Mouse (Mus musculus) embryonic facial prominence, embryonic 11.5 days (tissue): ENCODE data around the gene Dhdds. TPM values are rescaled to one million over a fixed set of nuclear protein-coding genes. Genes with fewer than 3 reads are reported as not detected.

ENCODE experiments used
- ATAC-seq: fragments of 200-750 bp; cut with Nextera tagmentation; replicated peaks from 2 replicates; pipeline ENCODE4 v1.8.0; 2017; ENCODE audit warnings: low read depth; ENCODE audit not compliant: insufficient number of reproducible peaks, low FRiP score, low TSS enrichment
- DNase-seq: peaks from one replicate; pipeline ENCODE4 v3.0.0-alpha.2; 2015; ENCODE audit warnings: low spot score
- H3K27ac ChIP-seq: fragments of 300-500 bp; sonication (generic); replicated peaks from 2 replicates; pipeline ENCODE4 v1.5.1; 2014; ENCODE audit warnings: mild to moderate bottlenecking, low read depth, low read length, control low read depth
- H3K27me3 ChIP-seq: fragments of 300-500 bp; sonication (generic); 2 replicates; pipeline ENCODE4 v1.6.1; 2014; ENCODE audit warnings: mild to moderate bottlenecking, low read length, moderate library complexity, mixed read lengths; ENCODE audit not compliant: control insufficient read depth, insufficient read depth
- H3K36me3 ChIP-seq: fragments of 300-500 bp; sonication (generic); replicated peaks from 2 replicates; pipeline ENCODE4 v1.6.1; 2014; ENCODE audit warnings: low read depth, mild to moderate bottlenecking, low read length, moderate library complexity, mixed read lengths; ENCODE audit not compliant: control insufficient read depth, insufficient read depth
- H3K4me1 ChIP-seq: fragments of 300-500 bp; sonication (generic); 2 replicates; pipeline ENCODE4 v1.6.1; 2014; ENCODE audit warnings: low read length, mixed read lengths; ENCODE audit not compliant: control insufficient read depth, insufficient read depth
- H3K4me2 ChIP-seq: fragments of 300-500 bp; sonication (generic); 2 replicates; pipeline ENCODE4 v1.6.1; 2014; ENCODE audit warnings: low read depth, mild to moderate bottlenecking, control low read depth, low read length, moderate library complexity
- H3K4me3 ChIP-seq: fragments of 300-500 bp; sonication (generic); 2 replicates; pipeline ENCODE4 v1.5.1; 2014; ENCODE audit warnings: low read depth, low read length, control low read depth
- H3K9ac ChIP-seq: fragments of 300-500 bp; sonication (generic); replicated peaks from 2 replicates; pipeline ENCODE4 v1.6.1; 2014; ENCODE audit warnings: mild to moderate bottlenecking, control low read depth, low read length
- H3K9me3 ChIP-seq: fragments of 300-500 bp; sonication (generic); replicated peaks from 2 replicates; pipeline ENCODE4 v1.6.1; 2016; ENCODE audit warnings: mild to moderate bottlenecking, low read length, inconsistent platforms, mixed read lengths; ENCODE audit not compliant: control insufficient read depth
- WGBS: fragments of 180-500 bp; shearing (Covaris S2); extraction: QIAGEN DNeasy Blood & Tissue Kit; methylation state at CpG from one replicate; pipeline ENCODE4 v1.1.7; 2014; 5-methylcytosine and 5-hydroxymethylcytosine counted together
- polyA plus RNA-seq: library from polyadenylated mRNA; unstranded; fragments of >200 nt; fragmentation: Nextera tagmentation; extraction: Ambion mirVana; gene quantifications from 2 replicates; pipeline ENCODE4 v1.2.1, GENCODE M21; 2014

The Dhdds gene
- polyA plus RNA-seq, 1 experiment from 2014 or later, result 38.1 TPM

DNA sequence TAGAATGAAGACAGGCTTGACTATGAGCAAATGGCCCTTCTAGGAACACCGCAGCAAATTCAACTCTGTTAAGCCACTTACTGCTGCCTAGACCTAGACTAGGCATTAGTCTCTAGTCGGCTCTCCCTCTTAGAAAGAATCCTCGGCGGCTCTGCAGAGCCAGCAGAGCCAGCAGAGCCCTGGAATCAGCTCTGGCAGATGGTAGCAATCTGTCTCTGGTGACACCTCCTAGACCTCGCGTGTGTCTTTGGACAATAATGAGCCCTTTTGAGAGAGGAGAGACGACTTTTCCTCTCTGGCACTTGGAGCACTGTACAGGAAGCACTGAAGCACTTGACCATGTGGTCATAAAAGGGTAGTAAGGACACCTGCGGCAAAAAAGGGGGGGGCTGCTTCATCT is 29.0 kb downstream of the Dhdds start:
- Histone ChIP-seq H3K27me3 (no peaks in the 10 kb centered on the region), H3K4me3 (no peak overlapping the region), H3K4me1 (peaks cover 6% of the 10 kb centered on the region; the same call in 1 of the 2 replicates), H3K36me3 (peaks cover 2% of the 10 kb centered on the region), H3K4me2 (no peak overlapping the region), H3K9ac (no peak overlapping the region), H3K9me3 (no peaks in the 10 kb centered on the region), H3K27ac (no peak overlapping the region)
- ATAC-seq, result no peak
- no peak for DNase-seq
- 60% methylated on average over 8 of the region's 8 CpGs for WGBS

DNA sequence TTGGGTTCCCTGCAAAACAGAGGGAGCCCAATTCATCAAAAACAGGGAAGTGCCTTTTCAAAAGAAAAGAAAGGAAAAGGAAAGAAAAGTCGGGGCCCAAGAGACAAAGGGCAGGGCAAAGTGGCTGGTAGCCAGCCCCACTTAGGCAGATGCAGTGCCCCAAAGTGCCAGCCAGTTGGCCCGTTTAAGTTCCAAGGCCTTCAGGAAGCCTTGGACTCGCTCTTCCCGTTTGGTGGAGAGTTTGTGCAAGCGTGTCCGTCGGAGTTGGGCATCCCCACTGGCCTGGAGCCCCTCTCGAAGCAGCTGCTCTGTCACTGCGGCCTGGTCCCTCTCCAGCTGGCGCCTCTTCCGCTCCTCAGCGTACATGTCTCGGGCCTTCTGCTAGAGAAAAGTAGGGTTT is 29.8 kb downstream of the Dhdds start:
- H3K4me3 ChIP-seq, result no peak overlapping the region
- ATAC-seq (no peak), DNase-seq (no peak)
- H3K27ac ChIP-seq, result no peak overlapping the region
- no peaks in the 10 kb centered on the region; the same call in 1 of the 2 replicates for H3K36me3 ChIP-seq
- no peak overlapping the region for H3K4me2 ChIP-seq
- no peaks in the 10 kb centered on the region for H3K9me3 ChIP-seq
- H3K4me1 ChIP-seq, result peaks cover 6% of the 10 kb centered on the region; the same call in 1 of the 2 replicates
- 85% methylated on average over 13 of the region's 13 CpGs for WGBS
- no peaks in the 10 kb centered on the region for H3K27me3 ChIP-seq
- no peak overlapping the region for H3K9ac ChIP-seq

DNA sequence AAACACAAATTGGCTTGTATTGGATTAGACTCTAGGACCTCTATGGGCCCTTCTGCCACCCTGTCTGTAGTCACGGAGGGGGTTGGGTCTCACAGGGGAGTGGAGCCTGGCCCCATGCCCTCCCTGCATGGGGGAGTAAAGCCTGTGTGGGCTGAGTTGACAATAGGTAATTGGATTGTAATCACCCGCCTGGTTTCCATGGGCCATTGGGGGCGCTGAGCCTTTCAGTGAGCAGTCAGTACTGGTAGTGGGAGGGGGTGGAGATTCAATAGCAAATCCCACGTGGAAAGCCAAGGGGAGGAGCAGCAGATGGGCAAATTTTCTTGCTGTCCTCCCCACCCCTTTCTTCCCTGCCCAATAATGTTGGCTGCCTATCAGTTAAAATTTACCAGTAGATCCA is 30.5 kb downstream of the Dhdds start:
- ATAC-seq (no peak), DNase-seq (no peak)
- Histone ChIP-seq H3K36me3 (peaks cover 5% of the 10 kb centered on the region), H3K9me3 (no peaks in the 10 kb centered on the region), H3K4me1 (peaks cover 6% of the 10 kb centered on the region; the same call in 1 of the 2 replicates), H3K4me3 (no peak overlapping the region), H3K27ac (no peak overlapping the region), H3K4me2 (no peak overlapping the region), H3K9ac (no peak overlapping the region), H3K27me3 (no peaks in the 10 kb centered on the region)
- WGBS, result 39% methylated on average over 4 of the region's 4 CpGs

DNA sequence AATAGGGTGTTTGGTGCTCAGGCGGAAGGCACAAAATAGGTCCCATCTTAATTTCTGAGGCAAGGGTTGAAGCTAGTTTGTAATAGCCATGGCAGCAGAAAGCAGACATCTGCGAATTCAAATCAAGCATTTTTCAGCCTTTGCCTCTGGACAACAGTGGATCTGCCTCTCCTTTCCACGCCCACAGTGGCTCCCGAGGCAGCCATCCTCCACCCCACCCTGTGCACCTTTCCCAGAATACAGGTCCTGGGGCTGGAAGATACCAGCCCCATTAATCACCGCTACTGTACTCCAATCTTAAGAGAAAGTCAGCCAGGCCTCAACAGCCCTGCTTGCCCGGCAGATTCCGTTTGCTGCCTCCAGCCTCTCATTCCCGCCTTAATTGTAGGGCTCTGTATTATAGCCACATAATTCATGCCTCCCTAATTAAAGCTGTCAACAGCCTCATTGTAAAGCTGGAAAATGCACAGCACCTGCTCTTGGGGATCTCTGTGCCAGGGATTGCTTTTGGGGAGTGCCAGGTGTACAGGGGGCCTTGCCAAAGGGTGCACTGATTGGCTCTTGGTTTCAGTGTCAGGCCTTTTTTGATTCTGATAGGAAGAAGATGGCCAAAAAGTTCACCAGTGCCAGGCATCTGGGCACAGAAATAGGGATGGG is 31.5 kb downstream of the Dhdds start:
- peaks cover 7% of the 10 kb centered on the region for H3K36me3 ChIP-seq

GRCm38 (mm10) chr4:133968150-133968921 is 32.4 kb downstream of the Dhdds start, which contains the start of gene Hmgn2:
Hmgn2 (minus strand) TSS chr4:133968650.
- H3K27me3 ChIP-seq, result no peaks in the 10 kb centered on the region
- DNase-seq (peak; percentile 76), ATAC-seq (peak; percentile 76)
- H3K4me3 ChIP-seq, result peak within 1 kb of the TSS; percentile 73
- peak within 1 kb of the TSS; percentile 86 for H3K4me2 ChIP-seq
- H3K36me3 ChIP-seq, result peaks cover 10% of the 10 kb centered on the region
- peaks cover 6% of the 10 kb centered on the region; the same call in 1 of the 2 replicates for H3K4me1 ChIP-seq
- under 1% methylated on average over 42 of the region's 42 CpGs for WGBS
- peak within 1 kb of the TSS; percentile 84 for H3K9ac ChIP-seq
- peak within 1 kb of the TSS; percentile 96 for H3K27ac ChIP-seq
- H3K9me3 ChIP-seq, result no peaks in the 10 kb centered on the region

More for the DNA sequence above, 31.5 kb downstream of the Dhdds start:
- H3K27me3 ChIP-seq, result no peaks in the 10 kb centered on the region
- H3K9me3 ChIP-seq, result no peaks in the 10 kb centered on the region
- ATAC-seq, result no peak
- 56% methylated on average over 8 of the region's 8 CpGs for WGBS
- 0 out of 2 replicates have a peak overlapping the region, but pooled peaks have one; percentile 32 for H3K9ac ChIP-seq
- no peak overlapping the region; the same call in 1 of the 2 replicates for H3K4me3 ChIP-seq
- H3K4me1 ChIP-seq, result peaks cover 6% of the 10 kb centered on the region; the same call in 1 of the 2 replicates
- DNase-seq, result no peak
- H3K27ac ChIP-seq, result no peak overlapping the region
- peak overlapping the region; percentile 86 for H3K4me2 ChIP-seq

DNA sequence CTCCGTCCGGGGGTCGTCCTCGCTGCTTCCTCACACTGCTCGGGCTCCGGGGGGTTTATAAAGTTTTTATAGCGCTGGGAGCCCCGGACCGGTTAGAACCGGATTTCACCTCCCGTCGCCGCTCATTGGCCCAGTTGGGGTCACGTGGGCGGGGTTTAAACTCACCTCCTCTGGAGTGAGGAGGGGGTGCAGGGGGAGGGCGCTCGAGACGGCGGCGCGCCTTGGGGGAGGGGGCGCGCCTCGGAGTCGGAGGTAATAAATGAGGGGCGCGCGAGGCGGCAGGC is 32.9 kb downstream of the Dhdds start:
- H3K27ac ChIP-seq, result peak overlapping the region; percentile 96
- peaks cover 6% of the 10 kb centered on the region; the same call in 1 of the 2 replicates for H3K4me1 ChIP-seq
- H3K36me3 ChIP-seq, result peaks cover 10% of the 10 kb centered on the region
- no peaks in the 10 kb centered on the region for H3K27me3 ChIP-seq
- under 1% methylated on average over 28 of the region's 29 CpGs for WGBS
- peak overlapping the region; percentile 84 for H3K9ac ChIP-seq
- ATAC-seq (peak; percentile 88), DNase-seq (peak; percentile 99)
- H3K4me2 ChIP-seq, result peak overlapping the region; percentile 86
- H3K9me3 ChIP-seq, result no peaks in the 10 kb centered on the region
- H3K4me3 ChIP-seq, result peak overlapping the region; percentile 73

- Histone ChIP-seq H3K9ac (peak overlapping the region; percentile 82), H3K36me3 (peaks cover 10% of the 10 kb centered on the region), H3K27me3 (no peaks in the 10 kb centered on the region), H3K4me3 (peak overlapping the region; percentile 73), H3K9me3 (no peaks in the 10 kb centered on the region), H3K27ac (peak overlapping the region; percentile 96), H3K4me1 (peaks cover 6% of the 10 kb centered on the region; the same call in 1 of the 2 replicates), H3K4me2 (peak overlapping the region; percentile 35)
- DNase-seq (peak; percentile 97), ATAC-seq (peak; percentile 33)
- WGBS, result under 1% methylated on average over 74 of the region's 101 CpGs
These were observed 33.4 kb downstream of the Dhdds start for GRCm38 (mm10) chr4:133967138-133967865.
